Mouse (Mus musculus): ENCODE data around the gene Gm14391.
"Not testable (repeated sequence)": the region's sequence is repeated elsewhere in the genome, so short reads cannot be mapped to it uniquely, and the experiment has no call there.

Gm14391 gene

DNA sequence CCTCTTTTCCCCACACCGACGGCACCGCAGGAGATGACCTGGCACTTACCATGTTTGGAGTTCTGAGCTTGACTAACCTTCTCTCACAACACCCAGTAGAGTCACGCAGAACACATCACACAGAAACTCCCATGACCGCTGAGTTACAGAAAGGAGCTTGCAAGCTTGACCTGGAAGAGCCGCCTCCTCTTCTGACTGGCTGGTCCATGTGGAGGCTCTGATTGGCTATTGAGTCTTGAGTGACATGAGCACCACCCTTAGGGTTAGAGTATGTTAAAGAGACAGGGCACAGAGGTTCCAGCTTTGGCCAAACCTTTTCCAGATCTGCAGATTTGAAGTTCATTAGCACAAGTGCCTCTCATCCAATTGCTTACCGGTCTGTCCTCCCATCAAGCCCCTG, at the start of gene Gm14391:
Gene Gm14391 (minus strand): TSS at position 186 of the 400 bp plus-strand sequence.
- DNase-seq (ENCODE audit: low spot score): not testable (repeated sequence)

DNA sequence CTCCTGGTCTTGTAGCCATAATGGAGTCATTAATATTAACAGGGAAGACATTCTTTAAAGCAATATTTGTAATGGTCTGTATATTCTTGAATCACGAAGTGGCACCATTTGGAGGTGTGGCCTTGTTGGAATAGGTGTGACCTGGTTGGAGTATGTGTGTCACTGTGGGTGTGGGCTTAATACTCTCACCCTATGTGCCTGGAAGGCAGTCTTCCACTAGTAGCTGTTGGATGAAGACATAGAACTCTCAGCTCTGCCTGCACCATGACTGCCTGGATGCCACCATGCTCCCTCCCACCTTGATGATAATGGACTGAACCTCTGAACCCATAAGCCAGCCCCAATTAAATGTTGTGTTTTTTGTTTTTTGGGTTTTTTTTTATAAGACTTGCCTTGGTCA, 27.7 kb downstream of the Gm14391 start:
- not testable (repeated sequence) for DNase-seq (ENCODE audit: low spot score)

DNA sequence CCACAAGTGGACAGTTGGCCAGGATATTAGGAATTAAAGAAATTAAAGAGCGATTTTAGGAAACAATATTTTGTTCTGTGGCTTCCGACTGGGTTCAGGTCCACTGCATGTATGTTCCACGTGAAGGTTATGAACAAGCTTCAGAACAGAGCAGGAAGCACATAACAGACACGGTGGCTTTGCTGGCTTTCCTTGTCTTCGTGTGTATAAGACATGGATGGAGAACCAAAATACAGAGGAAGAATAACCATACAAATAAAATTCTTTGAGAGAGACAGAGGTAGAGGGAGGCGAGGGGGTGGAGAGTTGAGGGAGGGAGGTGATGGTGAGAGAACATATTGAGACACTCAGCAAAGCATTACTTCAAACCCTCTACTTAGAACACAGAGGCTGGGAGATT, 30.4 kb downstream of the Gm14391 start:
- no peak for DNase-seq (ENCODE audit: low spot score)

DNA sequence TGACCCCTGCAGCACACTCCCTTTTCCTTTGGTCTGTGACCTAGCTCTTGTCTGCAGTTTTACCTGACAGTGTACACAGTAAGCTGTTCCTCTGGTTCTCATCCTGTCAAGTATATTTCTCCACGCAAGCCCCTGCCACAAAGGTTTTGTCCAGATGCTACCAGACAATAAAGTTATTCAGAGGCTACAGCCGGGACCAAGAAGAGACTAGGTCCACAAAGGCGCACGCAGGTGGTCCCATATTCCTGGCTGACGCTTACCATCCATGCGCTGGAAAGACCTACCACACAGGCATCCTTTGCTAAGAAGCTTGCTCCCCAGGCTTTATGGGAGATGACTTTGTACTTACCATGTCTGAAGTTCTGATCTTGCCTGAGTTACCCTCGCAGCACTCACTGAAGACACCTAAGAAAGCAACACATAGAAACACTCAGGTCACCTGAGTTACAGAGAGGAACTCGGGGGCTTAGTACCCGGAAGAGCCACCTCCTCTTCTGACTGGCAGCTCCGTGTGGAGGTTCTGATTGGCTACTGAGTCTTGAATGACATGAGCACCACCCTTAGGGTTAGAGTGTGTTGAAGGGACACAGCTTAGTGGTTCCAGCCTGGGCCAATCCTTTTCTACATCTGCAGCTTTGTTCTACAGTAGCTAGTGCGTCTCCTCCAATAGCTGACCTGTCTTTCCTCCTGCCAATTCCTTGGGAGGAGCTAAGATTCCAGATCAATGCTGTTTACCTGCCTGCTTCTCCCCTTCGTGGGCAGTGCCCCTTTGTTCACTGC, 31.1 kb downstream of the Gm14391 start, which contains the start of gene Gm14443:
Gene Gm14443 (minus strand): TSS at position 471 of the 780 bp plus-strand sequence.
- peak; percentile 61 for DNase-seq (ENCODE audit: low spot score)

DNA sequence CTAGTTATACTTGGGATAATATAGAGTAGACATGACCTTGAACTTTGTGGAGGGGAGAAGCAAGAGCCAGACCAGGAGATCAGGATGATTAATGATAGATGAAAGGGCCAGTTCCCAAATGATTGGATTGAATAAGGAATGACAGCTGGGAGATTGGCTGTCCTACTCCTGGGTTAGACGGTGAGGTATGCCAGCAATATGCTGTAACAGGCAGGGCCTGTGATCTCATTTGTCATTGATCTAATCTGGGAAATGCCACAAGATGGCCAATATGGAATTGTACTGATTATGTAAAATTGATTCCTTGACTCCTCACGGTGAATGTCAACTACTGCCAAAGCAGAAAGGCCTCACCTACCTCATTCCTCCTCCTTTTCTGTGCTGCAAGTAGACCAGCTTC, 32.7 kb downstream of the Gm14391 start:
- DNase-seq (ENCODE audit: low spot score): not testable (repeated sequence)

DNA sequence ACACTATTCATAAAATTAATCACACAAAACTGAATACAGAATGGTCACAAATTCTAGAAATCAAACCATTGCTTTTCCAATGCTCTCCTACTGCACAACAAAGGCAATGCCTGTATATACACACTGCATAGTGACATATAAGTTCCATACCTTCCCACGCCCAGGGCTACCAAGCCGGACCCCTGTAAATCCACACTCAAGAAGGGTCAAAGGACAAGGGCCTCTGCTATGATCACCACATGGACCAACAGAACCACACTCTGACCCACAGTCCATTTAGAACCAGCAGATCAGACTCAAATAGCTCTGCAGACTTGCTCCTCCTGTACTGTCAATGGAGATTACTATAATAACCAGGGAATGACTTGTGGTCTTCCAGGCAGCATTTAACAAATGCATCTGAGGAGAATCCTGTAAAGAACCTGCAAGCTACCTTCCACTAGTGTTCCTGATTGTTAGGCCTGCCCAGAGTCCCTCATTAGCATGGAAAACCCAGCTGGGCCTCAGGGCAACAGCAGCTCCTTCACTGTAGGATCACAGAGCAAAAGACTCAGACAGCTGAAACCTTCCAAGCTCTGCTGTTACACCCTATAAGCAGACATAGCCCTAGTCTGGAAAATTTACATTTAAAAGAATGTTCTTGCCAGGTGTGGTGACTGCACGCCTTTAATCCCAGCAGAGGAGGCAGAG, 33.7 kb downstream of the Gm14391 start:
- DNase-seq (ENCODE audit: low spot score): not testable (repeated sequence)

DNA sequence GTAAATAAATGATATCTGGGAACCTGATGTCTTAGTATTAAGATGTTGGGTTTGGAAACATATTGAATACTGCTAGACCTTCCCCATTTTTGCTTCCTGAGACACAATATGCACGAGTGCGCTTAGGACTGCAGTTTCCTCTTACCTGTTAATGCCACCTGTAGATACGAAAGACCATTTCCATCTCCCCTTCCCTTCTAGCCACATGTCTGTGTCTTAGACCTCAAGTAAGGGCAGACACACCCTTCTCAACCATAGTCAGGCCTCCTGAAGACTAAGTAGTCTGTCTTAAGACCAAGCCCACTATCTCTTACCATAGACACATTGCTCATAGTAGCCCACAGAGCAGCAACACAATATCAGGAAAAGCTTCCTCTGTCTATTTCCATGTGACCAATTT, 34.6 kb downstream of the Gm14391 start:
- DNase-seq (ENCODE audit: low spot score): no peak

DNA sequence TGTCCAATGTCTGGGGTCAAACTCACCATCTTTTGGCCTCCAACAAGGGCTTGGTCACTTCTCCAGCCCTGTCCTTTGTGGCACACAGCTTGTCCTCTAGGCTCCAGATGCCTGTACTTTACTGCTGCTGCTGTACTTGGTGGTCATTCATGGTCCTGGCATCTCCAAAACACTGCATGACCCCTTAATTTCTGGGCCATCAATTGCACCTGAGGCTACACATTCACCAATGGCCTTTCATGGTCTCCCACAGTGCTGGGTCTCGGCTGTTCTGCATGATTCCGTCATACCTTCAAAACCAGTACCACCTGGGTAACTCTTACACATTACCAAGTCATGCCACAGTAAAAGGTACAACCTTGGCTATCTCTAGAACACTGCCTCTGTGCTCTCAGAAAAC, 39.8 kb downstream of the Gm14391 start:
- not testable (repeated sequence) for DNase-seq (ENCODE audit: low spot score)

DNA sequence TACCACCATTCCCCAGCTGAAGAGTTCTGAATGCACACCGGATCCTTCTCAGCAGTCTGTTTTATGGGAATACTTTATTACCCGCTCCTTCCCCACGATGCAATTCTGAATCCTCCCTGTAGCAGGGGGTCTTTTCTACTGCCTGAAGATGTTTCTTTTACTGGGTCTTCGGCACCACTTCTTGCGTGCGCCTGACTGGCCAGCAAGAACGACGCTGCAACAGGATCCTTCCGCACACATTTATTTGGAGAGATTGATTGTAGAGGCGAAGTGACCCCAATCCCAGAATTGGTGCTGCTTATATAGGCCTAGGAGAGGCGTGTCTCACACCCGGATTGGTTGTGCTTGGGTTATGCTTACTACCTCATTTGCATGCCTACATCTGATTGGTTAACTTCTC, 41.6 kb downstream of the Gm14391 start:
- not testable (repeated sequence) for DNase-seq (ENCODE audit: low spot score)

DNA sequence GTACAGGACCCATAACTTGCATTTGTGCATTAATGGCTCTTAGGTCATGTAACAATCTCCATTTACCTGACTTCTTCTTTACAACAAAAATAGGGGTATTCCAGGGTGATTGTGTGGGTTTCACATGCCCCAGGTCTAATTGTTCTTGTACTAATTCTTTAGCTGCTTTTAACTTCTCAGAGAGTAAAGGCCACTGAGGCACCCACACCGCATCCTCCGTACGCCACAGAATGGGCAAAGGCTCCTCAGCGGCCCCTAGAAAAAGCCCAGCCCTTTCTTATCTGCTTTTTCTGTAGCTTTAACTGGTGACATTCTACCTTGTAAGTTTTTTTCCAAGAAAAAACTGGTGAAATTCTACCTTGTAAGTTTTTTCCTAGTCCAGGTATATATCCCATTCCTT, 45.3 kb downstream of the Gm14391 start:
- not testable (repeated sequence) for DNase-seq (ENCODE audit: low spot score)

DNA sequence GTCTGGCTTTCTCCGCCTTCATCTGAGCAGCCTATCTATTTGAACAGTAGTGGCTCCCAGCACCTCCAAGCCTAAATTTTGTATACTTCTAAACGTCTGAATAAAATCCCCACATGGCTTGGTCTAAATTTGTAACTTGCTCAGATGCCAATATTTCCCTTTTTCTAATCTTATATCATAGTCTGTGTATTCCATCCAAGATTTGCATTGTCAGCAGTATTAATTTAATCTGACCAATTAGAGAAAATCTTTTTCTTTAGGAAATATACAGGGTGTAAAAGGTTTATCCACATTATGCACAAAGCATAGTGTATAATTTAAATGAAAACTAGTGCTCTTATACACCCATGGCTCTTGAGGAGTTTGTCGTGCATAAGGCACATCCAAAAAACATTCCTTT, 48.1 kb downstream of the Gm14391 start:
- DNase-seq (ENCODE audit: low spot score): no peak

DNA sequence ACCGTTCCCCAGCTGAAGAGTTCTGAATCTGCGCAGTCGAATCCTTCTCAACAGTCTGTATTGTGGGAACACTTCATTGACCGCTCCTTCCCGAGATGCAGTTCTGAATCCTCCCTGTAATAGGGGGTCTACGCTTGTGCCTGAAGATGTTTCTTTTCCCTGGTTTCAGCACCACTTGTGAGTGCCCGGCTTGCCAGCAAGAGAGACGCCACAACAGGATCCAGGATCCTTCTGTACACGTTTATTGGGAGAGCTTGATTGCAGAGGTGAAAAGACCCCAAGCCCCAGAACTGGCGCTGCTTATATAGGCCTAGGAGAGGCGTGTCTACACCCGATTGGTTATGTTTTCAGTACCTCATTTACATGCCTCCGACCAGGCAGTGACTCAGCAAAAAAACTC, 50.0 kb downstream of the Gm14391 start:
- no peak for DNase-seq (ENCODE audit: low spot score)

DNA sequence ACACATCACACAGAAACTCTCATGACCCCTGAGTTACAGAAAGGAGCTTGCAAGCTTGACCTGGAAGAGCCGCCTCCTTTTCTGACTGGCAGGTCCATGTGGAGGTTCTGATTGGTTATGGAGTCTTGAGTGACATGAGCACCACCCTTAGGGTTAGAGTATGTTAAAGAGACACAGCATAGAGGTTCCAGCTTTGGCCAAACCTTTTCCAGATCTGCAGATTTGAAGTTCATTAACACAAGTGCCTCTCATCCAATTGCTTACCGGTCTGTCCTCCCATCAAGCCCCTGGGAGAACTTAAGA, 64.8 kb downstream of the Gm14391 start, which contains the start of gene Gm14399:
Gene Gm14399 (minus strand): TSS at position 20 of the 303 bp plus-strand sequence.
- not testable (repeated sequence) for DNase-seq (ENCODE audit: low spot score)

DNA sequence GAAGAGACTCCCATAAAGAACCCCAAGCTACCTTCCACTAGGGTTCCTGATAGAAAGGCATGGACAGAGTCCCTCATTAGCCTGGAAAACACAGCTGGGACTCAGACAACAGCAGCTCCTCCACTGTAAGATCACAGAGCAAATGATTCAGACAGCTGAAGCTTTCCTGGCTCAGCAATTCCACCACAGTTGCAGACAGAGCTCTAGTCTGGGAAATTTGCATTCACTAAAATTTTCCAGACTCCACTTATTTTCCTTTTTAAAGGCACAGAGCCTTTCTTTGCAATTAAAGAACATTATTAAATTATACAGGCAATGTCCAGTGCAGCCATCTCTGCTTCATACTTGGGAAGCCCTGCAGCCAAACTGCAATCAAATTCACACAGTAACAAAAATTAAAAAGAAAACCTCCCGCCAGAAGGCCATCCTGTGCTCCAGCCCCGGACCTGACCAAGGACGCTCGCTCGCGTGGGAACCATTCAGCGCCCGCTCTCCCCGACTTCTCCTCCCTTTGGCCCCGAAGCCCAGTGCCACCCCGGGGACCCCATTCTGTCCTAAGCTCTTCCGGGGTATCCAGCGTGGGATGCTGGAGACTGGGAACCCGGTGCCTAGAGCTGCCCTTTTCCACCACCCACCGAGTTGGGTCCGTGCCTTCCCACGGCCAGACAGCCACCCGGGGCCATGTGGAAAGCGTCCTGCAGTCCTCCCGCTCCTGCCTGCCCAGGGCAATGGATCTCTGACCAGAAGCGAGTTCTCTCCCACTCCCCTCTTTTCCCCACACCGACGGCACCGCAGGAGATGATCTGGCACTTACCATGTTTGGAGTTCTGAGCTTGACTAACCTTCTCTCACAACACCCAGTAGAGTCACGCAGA, 65.4 kb downstream of the Gm14391 start:
- DNase-seq (ENCODE audit: low spot score): peak; percentile 8

Data from yolk sac, embryonic 10.5 days (tissue).